Mouse (Mus musculus) bone marrow macrophage, adult 2 months (primary cell): ENCODE measurements around the gene St3gal3.

Source experiments
- CTCF ChIP-seq: IDR thresholded peaks from 2 replicates; pipeline ENCODE4 v1.5.1; 2012; ENCODE audit warnings: low read depth, mild to moderate bottlenecking, low read length, moderate library complexity
- POLR2A ChIP-seq: IDR thresholded peaks from 2 replicates; pipeline ENCODE4 v1.6.1; 2012; ENCODE audit warnings: mild to moderate bottlenecking, low read depth, low read length, borderline replicate concordance

DNA sequence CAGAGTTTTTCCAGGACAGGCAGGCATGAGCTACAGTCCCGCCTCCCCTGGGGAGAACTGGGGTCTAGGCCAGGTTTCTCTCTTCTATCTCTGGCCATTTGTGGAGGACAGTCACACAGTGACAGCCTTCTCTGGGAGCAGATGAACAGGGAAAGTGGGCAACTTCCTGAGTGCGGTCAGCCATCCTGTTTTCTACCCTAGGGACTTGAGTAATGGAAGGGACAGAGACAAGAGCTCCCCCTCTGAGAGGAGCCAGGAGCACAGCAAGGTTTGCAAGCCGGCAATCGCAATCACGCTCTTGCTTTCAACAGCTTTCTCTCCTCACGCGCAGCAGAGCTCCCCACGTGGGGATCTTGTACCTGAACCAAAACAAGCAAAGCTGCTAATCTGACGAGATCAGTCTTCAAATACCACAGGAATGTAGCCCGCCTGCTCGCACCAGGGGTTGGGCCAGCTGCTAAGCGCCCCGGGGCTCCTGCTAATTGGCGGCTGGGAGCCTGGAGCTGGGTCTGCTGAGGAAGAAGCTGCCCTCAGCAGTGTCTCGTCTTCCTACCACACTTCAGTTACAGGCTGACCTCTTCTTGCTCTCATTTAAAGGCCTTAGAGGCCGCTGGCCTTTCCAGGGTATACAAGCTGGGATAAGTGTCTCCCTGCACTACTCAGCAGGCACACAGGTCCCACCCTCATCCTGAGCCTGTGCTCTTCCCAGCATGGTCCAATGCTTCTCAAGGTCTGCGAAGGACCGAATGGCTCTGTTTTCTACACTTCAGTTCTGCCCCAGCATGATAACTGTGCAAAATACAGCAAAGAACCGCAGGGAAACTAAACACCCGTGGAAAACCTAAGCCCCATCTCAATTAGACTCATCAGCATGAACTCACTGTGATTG lies 137.1 kb downstream of the St3gal3 start:
- TF ChIP-seq CTCF (no peak), POLR2A (no peak)
